Mouse (Mus musculus): ENCODE results near the gene Slc1a7. TPM values are rescaled to one million over a fixed set of nuclear protein-coding genes. Genes with fewer than 3 reads are reported as not detected.

Gene Slc1a7
- total RNA-seq, 1 experiment: 0.18 TPM

DNA sequence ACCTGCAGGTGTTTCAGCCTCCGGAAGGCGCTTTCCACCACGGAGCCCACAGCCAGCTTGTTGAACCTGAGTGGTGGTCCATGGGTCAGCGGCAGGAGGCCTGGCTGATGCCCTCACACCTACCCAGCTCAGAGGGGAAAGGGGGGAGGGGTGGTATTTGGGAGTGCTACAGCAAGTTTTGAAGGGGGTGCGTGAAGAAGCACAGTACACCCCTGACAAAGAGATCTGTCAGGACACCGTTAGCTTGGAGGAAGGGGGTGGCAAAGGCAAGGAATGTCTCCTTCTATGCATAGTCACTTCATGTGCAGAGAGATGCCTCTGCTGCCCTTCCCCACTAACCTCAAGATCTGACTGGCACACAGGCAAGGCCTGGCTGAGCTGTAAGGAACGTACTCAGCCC is 49.7 kb downstream of the Slc1a7 start:
- in situ Hi-C loops (cut with MboI; ENCODE audit: low sequenced_read_pairs in 2 of 2, unreplicated experiment in 2 of 2): no loop called here
- H3K4me1 ChIP-seq (ENCODE audit: control insufficient read depth in 2 of 2, insufficient read depth in 2 of 2, low read length in 2 of 2, poor library complexity in 1 of 2): peaks cover 0 to 3% of the 10 kb centered on the region in 2 experiments; a peak in 1 of 4 replicates
- no peak for DNase-seq (ENCODE audit: low read depth, low spot score)
- H3K4me3 ChIP-seq (ENCODE audit: insufficient read depth in 1 of 2, low read depth in 1 of 2, low read length in 2 of 2, poor library complexity in 1 of 2, severe bottlenecking in 1 of 2): no peak overlapping the region
- TF ChIP-seq CHD2 (IDR thresholded peaks at IDR 0.05; ENCODE audit: low read depth, low read length): no peak
- no peak for TF ChIP-seq ZNF384 (IDR thresholded peaks at IDR 0.05; ENCODE audit: low read depth, low read length)
- no peak for TF ChIP-seq HCFC1 (IDR thresholded peaks at IDR 0.05; ENCODE audit: borderline replicate concordance, insufficient read depth, low read length)
- no peak for TF ChIP-seq MAFK (IDR thresholded peaks at IDR 0.05; ENCODE audit: insufficient read depth, low read depth, low read length)
- no peak for TF ChIP-seq ZC3H11A (IDR thresholded peaks at IDR 0.05; ENCODE audit: borderline replicate concordance, low read depth, low read length)
- H3K9me3 ChIP-seq (ENCODE audit: control insufficient read depth, insufficient read depth, low read depth, low read length): no peaks in the 10 kb centered on the region
- H3K36me3 ChIP-seq (ENCODE audit: control insufficient read depth, insufficient read depth, low read length, poor library complexity, severe bottlenecking): no peaks in the 10 kb centered on the region
- no peak overlapping the region for H3K27ac ChIP-seq (ENCODE audit: insufficient read depth, low read depth, low read length, poor library complexity, severe bottlenecking)
- H3K9ac ChIP-seq (ENCODE audit: insufficient read depth, low read depth, low read length, poor library complexity, severe bottlenecking): no peak overlapping the region

DNA sequence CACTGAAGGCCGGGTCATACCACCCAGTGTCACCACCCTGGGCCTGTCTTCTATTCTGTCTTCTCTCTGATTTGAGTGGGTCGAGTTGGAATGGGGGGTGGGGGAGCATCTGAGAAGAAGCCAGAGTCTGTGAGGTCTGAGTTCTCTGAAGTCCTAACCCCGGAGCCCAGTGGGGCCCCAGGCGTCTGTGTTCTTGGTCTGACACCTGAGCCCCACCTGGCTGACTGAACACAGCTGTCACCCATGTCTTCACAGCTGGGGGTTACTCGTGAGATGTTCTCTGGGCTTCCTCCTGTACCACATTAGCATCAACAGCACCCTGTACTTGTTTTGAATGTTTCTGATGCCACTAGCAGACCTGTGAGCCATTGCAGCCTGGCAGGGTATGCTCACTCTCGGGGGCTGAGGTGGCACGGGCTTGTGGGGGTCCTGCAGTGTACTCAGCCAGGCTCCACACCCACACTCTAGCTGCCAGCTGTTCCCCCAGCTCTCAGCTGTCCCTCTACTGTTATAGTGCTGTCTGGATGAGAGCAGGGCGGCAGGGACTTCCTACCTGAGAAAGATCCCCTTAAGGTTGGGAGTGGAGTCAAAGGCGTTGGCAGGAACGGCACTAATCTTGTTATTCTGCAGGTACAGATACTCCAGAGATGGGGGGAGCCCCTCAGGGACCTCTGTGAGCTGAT is 50.2 kb downstream of the Slc1a7 start:
- no peak overlapping the region for H3K4me3 ChIP-seq (ENCODE audit: insufficient read depth in 1 of 2, low read depth in 1 of 2, low read length in 2 of 2, poor library complexity in 1 of 2, severe bottlenecking in 1 of 2)
- no peaks in the 10 kb centered on the region for H3K36me3 ChIP-seq (ENCODE audit: control insufficient read depth, insufficient read depth, low read length, poor library complexity, severe bottlenecking)
- no peak overlapping the region for H3K27ac ChIP-seq (ENCODE audit: insufficient read depth, low read depth, low read length, poor library complexity, severe bottlenecking)
- DNase-seq (ENCODE audit: low read depth, low spot score): no peak
- H3K9ac ChIP-seq (ENCODE audit: insufficient read depth, low read depth, low read length, poor library complexity, severe bottlenecking): no peak overlapping the region
- H3K9me3 ChIP-seq (ENCODE audit: control insufficient read depth, insufficient read depth, low read depth, low read length): no peaks in the 10 kb centered on the region
- peaks cover 0 to 3% of the 10 kb centered on the region in 2 experiments; a peak in 1 of 4 replicates for H3K4me1 ChIP-seq (ENCODE audit: control insufficient read depth in 2 of 2, insufficient read depth in 2 of 2, low read length in 2 of 2, poor library complexity in 1 of 2)
- in situ Hi-C loops (cut with MboI; ENCODE audit: low sequenced_read_pairs in 2 of 2, unreplicated experiment in 2 of 2): no loop called here
- TF ChIP-seq CHD2 (IDR thresholded peaks at IDR 0.05; ENCODE audit: low read depth, low read length): no peak
- no peak for TF ChIP-seq HCFC1 (IDR thresholded peaks at IDR 0.05; ENCODE audit: borderline replicate concordance, insufficient read depth, low read length)
- TF ChIP-seq MAFK (IDR thresholded peaks at IDR 0.05; ENCODE audit: insufficient read depth, low read depth, low read length): no peak
- TF ChIP-seq ZNF384 (IDR thresholded peaks at IDR 0.05; ENCODE audit: low read depth, low read length): no peak
- TF ChIP-seq ZC3H11A (IDR thresholded peaks at IDR 0.05; ENCODE audit: borderline replicate concordance, low read depth, low read length): no peak

DNA sequence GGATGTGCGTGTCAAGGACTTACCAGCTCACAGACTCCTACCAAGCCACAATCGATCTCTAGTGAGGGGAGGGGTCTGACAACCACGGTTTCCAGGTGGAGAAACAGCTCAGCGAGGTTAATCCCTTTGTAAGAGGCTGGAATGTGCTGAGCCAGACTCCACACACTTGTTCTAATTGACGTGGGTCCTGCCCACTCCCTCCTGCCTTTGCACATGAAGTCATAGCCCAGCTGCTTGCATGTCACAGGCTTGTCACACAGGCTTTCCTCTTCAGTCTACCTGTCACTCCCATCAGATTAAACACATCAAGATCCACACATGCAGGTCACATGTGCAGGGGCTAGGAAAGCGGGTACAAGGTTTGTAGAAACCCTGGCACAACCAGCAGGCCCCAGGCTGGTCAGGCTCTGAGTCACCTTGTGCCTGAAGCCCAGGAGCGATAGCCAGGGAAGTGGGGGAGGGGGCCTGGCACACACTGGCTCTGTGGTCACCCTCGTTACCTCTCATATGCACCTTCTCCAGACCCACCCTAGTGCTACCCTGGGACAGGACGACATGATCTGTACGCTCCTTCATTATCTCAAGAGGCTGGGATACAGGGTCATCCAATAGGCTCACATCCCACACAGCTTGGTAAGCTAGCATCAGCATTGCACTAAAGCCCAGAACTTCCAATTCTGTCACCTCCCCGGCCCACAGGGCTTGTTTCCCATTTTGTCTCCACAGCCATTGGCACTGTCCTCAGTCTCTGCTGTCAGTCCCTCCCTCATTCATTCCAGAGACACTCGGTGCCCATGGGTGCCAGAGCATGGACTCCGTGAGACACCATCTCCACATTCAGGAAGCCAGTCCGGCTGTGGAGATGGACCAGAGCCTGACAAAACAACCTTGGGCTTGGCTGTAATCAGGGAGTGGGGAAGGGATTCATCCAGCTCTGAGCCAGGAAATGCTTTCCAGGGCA is 51.1 kb downstream of the Slc1a7 start:
- in situ Hi-C loops (cut with MboI; ENCODE audit: low sequenced_read_pairs in 2 of 2, unreplicated experiment in 2 of 2): no loop called here
- Histone ChIP-seq H3K9me3 (ENCODE audit: control insufficient read depth, insufficient read depth, low read depth, low read length) (no peaks in the 10 kb centered on the region), H3K27ac (ENCODE audit: insufficient read depth, low read depth, low read length, poor library complexity, severe bottlenecking) (no peak overlapping the region), H3K9ac (ENCODE audit: insufficient read depth, low read depth, low read length, poor library complexity, severe bottlenecking) (no peak overlapping the region), H3K4me3 (ENCODE audit: insufficient read depth in 1 of 2, low read depth in 1 of 2, low read length in 2 of 2, poor library complexity in 1 of 2, severe bottlenecking in 1 of 2) (no peak overlapping the region), H3K36me3 (ENCODE audit: control insufficient read depth, insufficient read depth, low read length, poor library complexity, severe bottlenecking) (no peaks in the 10 kb centered on the region), H3K4me1 (ENCODE audit: control insufficient read depth in 2 of 2, insufficient read depth in 2 of 2, low read length in 2 of 2, poor library complexity in 1 of 2) (peaks cover 0 to 5% of the 10 kb centered on the region in 2 experiments; a peak in 1 of 4 replicates)
- DNase-seq (ENCODE audit: low read depth, low spot score): no peak
- TF ChIP-seq MAFK (IDR thresholded peaks at IDR 0.05; ENCODE audit: insufficient read depth, low read depth, low read length) (no peak; the same call in 1 of the 2 replicates), CHD2 (IDR thresholded peaks at IDR 0.05; ENCODE audit: low read depth, low read length) (no peak), HCFC1 (IDR thresholded peaks at IDR 0.05; ENCODE audit: borderline replicate concordance, insufficient read depth, low read length) (no peak), ZC3H11A (IDR thresholded peaks at IDR 0.05; ENCODE audit: borderline replicate concordance, low read depth, low read length) (no peak), ZNF384 (IDR thresholded peaks at IDR 0.05; ENCODE audit: low read depth, low read length) (no peak)

DNA sequence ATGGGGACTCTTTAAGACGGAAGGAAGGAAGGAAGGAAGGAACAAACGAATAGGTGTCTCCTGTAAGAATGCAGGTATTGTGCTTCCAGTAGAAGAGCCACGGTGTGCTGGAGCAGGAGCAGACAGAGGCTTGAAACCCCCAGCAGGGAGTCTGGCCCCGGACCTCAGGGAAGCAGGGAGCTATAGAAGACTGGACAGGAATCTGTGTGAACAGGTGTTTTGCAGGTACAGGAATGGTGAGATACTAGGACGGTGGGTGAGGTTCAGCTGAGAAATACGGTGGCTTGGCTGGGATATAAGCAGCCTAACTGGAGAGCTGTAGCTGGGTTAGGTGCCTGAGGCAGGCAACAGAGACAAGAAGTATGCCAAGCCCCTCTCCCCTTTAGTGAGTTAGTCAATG is 52.0 kb downstream of the Slc1a7 start:
- no peak for TF ChIP-seq HCFC1 (IDR thresholded peaks at IDR 0.05; ENCODE audit: borderline replicate concordance, insufficient read depth, low read length)
- TF ChIP-seq CHD2 (IDR thresholded peaks at IDR 0.05; ENCODE audit: low read depth, low read length): no peak
- no peak for TF ChIP-seq ZNF384 (IDR thresholded peaks at IDR 0.05; ENCODE audit: low read depth, low read length)
- TF ChIP-seq MAFK (IDR thresholded peaks at IDR 0.05; ENCODE audit: insufficient read depth, low read depth, low read length): no peak
- no peak for TF ChIP-seq ZC3H11A (IDR thresholded peaks at IDR 0.05; ENCODE audit: borderline replicate concordance, low read depth, low read length)
- DNase-seq (ENCODE audit: low read depth, low spot score): no peak

More for the DNA sequence above, 52.0 kb downstream of the Slc1a7 start:
- H3K4me1 ChIP-seq (ENCODE audit: control insufficient read depth in 2 of 2, insufficient read depth in 2 of 2, low read length in 2 of 2, poor library complexity in 1 of 2): peaks cover 0 to 5% of the 10 kb centered on the region in 2 experiments; a peak in 1 of 4 replicates
- no peak overlapping the region for H3K9ac ChIP-seq (ENCODE audit: insufficient read depth, low read depth, low read length, poor library complexity, severe bottlenecking)
- in situ Hi-C loops (cut with MboI; ENCODE audit: low sequenced_read_pairs in 2 of 2, unreplicated experiment in 2 of 2): no loop called here
- H3K9me3 ChIP-seq (ENCODE audit: control insufficient read depth, insufficient read depth, low read depth, low read length): no peaks in the 10 kb centered on the region
- no peak overlapping the region for H3K27ac ChIP-seq (ENCODE audit: insufficient read depth, low read depth, low read length, poor library complexity, severe bottlenecking)
- H3K36me3 ChIP-seq (ENCODE audit: control insufficient read depth, insufficient read depth, low read length, poor library complexity, severe bottlenecking): no peaks in the 10 kb centered on the region
- no peak overlapping the region for H3K4me3 ChIP-seq (ENCODE audit: insufficient read depth in 1 of 2, low read depth in 1 of 2, low read length in 2 of 2, poor library complexity in 1 of 2, severe bottlenecking in 1 of 2)
